Mouse (Mus musculus) embryo, embryonic 10 days (tissue): ENCODE measurements around the gene Zgrf1.

Source experiments
- DNase-seq: peaks from one replicate; pipeline ENCODE4 v3.0.0-alpha.2; 2015; ENCODE audit warnings: low spot score

Zgrf1 gene

GRCm38 (mm10) chr3:127639875-127640761 lies 86.8 kb downstream of the Zgrf1 start:
- DNase-seq = peak; percentile 85

GRCm38 (mm10) chr3:127640762-127641700 lies 87.7 kb downstream of the Zgrf1 start:
- DNase-seq = peak; percentile 47

GRCm38 (mm10) chr3:127642211-127642610 lies 88.9 kb downstream of the Zgrf1 start:
- peak; percentile 34 for DNase-seq

DNA sequence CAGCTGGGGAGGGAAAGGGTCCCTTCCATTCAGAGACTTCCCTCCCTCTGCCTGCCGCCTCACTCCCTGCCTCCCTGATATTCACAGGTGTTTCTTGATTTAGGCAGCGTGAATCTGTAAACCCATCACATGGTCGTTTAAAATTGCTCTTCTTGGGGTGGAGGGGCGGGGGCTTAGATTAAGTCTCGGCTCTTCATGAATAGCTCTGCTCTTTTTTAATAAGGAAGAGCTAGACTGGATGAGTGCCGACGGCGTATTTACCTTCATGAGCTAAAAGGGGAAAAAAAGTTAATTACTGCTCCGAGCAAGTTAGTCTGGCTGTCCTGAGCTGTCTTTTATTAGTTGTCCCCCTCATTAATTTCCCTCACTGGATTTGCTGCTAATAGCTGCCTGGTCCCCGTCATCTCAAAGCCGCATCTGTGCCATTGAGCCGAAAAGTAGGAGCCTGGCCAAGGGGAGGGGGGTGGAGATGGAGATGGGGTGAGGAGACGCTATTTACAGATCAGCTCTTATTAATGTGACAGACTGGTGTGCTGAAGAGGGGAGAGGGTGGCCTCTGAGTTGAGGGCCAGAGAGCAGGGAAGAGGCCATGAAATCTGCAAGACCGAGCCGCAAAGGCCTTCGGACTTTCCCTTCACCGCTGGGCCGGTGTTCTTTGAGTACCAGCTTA lies 93.0 kb downstream of the Zgrf1 start:
- DNase-seq = no peak

DNA sequence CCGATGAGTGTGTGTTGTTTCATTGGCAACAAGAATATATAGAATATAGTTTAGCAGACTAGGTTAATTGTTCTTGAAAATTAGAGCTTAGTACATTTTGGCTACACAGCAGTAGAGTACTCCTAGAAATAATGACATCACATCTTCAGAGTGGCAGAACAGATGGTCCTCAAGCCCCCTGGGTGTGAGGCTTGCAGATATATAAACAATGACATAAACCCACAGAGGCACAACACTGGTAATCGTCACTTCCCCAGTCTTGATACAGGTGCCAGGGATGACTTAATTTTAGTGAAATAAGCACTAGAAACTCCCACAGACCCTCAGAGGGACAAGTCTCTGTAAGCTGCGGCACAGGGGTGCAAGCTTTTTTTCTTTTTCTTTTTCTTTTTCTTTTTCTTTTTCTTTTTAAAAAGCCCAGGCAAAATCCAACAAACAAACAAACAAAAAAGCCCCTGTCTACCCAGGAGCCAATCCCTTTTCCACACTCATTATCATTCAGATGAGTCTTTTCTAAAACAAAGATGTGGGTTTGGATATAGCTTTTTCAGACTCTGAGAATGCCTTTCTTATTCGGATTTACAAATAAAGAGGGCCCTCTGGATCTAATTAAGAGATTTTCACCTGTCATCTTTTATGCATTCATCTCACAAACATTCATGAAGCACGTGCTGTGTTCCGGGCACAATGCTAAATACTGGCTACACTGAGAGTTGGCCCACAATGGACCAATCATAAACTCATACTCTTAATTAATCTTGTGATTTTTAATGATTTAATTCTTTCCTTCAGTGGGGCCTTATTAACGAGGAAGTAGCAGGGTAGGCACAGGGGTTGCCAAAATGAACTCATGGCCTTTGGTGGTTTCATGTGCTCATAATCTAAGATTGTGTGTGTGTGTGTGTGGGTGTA lies 98.7 kb downstream of the Zgrf1 start:
- no peak for DNase-seq

GRCm38 (mm10) chr3:127660712-127661111 lies 107.4 kb downstream of the Zgrf1 start:
- DNase-seq = no peak

DNA sequence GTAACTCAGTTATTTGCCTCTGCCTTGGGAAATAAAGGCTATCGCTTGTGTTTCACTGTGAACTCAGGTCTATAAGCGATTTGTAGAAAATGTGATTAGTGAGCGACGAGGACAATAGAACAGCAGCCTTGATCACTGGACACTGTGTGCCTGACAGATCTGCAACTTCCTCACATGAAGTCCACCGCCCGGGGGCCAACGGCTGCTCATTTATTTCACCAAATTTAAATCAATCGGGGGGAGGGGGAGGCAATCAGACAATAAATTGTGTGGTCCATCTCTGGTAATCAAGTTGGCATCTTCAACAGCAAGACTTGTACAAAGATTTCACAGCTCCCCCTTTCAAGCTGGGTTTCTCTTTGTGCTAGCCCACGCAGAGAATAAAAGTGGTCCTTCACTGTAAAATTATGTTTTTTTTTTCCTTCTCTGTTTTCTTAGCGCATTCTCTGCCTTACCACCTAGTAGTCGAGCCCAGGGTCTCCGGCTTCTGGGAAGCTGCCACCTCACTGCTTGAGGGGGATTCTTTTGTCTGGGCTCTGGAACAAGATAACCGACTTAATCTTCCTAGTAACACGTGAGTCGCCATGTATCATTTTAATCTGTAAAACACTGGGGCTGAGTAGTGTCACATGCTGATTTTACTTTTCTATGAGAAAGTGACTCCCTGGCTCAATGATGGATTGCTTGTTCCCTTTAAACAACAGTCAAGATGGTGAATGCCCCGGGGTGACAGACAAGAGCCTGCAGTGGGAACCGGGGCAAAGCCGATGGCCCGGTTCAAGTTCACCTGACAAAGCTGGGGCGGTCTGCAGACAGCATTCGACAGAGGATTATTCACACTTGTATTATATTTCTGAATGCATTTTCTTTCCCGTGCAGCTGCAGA lies 108.6 kb downstream of the Zgrf1 start:
- peak; percentile 17 for DNase-seq
